Mouse (Mus musculus) heart, embryonic 10.5 days (tissue): ENCODE measurements around the gene Eef2. TPM values are rescaled to one million over a fixed set of nuclear protein-coding genes. Genes with fewer than 3 reads are reported as not detected.
"Not testable (repeated sequence)": the region's sequence is repeated elsewhere in the genome, so short reads cannot be mapped to it uniquely, and the experiment has no call there.

Source experiments
- DNase-seq: peaks from one replicate; pipeline ENCODE4 v3.0.0-alpha.2; 2017; ENCODE audit warnings: low spot score
- H3K27ac ChIP-seq: fragments of 300-500 bp; sonication (generic); 2 replicates; pipeline ENCODE4 v1.5.1; 2016; ENCODE audit warnings: mild to moderate bottlenecking
- H3K27me3 ChIP-seq: fragments of 300-500 bp; sonication (generic); 2 replicates; pipeline ENCODE4 v1.6.1; 2016; ENCODE audit warnings: mild to moderate bottlenecking; ENCODE audit not compliant: poor library complexity, insufficient read depth, severe bottlenecking
- H3K36me3 ChIP-seq: fragments of 300-500 bp; sonication (generic); 2 replicates; pipeline ENCODE4 v1.6.1; 2016; ENCODE audit warnings: mild to moderate bottlenecking, moderate library complexity
- H3K4me1 ChIP-seq: fragments of 300-500 bp; sonication (generic); 2 replicates; pipeline ENCODE4 v1.6.1; 2016; ENCODE audit warnings: mild to moderate bottlenecking
- H3K4me3 ChIP-seq: fragments of 300-500 bp; sonication (generic); 2 replicates; pipeline ENCODE4 v1.5.1; 2016; ENCODE audit warnings: mild to moderate bottlenecking, moderate library complexity
- H3K9me3 ChIP-seq: fragments of 300-500 bp; sonication (generic); 2 replicates; pipeline ENCODE4 v1.6.1; 2016; ENCODE audit warnings: mild to moderate bottlenecking, moderate library complexity
- WGBS: fragments of 180-500 bp; shearing (Covaris S2); methylation state at CpG from one replicate; pipeline ENCODE4 v1.1.7; 2016; 5-methylcytosine and 5-hydroxymethylcytosine counted together
- polyA plus RNA-seq: library from polyadenylated mRNA; unstranded; fragments of >200 nt; fragmentation: Nextera tagmentation; extraction: Ambion mirVana; gene quantifications from 2 replicates; pipeline ENCODE4 v1.2.1, GENCODE M21; 2016

The Eef2 gene
- polyA plus RNA-seq, 1 experiment from 2014 or later = 460 TPM

DNA sequence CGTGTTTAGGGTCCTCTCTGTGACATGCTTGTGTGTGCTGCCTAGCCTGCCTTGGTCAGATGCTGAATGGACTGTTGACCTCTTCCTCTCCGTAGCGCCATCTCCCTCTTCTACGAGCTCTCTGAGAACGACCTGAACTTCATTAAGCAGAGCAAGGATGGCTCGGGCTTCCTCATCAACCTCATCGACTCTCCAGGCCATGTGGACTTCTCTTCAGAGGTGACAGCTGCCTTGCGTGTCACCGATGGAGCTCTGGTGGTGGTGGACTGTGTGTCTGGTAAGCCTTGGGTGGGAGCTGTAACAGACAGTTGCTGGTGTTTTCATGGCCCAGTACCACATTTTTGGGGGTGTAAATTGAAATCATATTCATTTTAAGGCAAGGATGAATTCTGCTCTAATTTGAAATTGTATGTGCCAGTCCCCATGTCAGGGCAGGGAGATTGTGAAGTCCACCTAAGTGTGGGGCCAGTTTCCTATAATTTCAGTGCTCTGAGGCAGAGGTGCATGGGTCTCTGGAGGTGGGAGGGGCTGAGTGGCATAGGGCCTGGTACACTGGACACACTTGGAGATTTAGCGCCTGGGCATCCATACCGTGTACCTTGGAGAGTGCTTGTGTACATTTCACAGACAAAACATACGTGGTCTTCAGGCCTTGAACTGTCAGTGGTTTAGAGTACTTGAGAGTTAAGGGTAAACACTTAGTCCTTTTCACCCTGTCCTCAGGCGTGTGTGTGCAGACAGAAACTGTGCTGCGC, 1.7 kb downstream of the Eef2 start:
- H3K4me3 ChIP-seq = peak overlapping the region; percentile 99
- H3K4me1 ChIP-seq = peaks cover 72% of the 10 kb centered on the region
- WGBS = 70% methylated on average over 14 of the region's 14 CpGs
- H3K27me3 ChIP-seq = no peaks in the 10 kb centered on the region
- no peaks in the 10 kb centered on the region for H3K9me3 ChIP-seq
- H3K27ac ChIP-seq = peak overlapping the region; percentile 99
- DNase-seq = no peak
- H3K36me3 ChIP-seq = peaks cover 58% of the 10 kb centered on the region

DNA sequence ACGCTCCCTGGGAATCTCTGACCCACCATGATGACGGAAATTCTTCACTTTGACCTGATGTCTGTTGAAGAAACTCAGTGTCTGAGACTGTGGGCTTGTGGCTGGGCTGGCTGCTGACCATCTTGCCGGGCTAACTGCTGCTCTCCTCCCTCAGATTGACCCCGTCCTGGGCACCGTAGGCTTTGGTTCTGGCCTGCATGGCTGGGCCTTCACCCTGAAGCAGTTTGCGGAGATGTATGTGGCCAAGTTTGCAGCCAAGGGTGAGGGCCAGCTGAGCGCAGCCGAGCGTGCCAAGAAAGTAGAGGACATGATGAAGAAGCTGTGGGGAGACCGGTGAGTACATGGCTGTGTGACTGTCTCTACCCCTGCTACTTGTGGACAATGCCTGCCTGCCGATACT, 2.5 kb downstream of the Eef2 start:
- WGBS = 92% methylated on average over 11 of the region's 11 CpGs
- no peaks in the 10 kb centered on the region for H3K27me3 ChIP-seq
- no peaks in the 10 kb centered on the region for H3K9me3 ChIP-seq
- H3K27ac ChIP-seq = 0 out of 2 replicates have a peak overlapping the region, but pooled peaks have one; percentile 1
- DNase-seq = no peak
- peaks cover 59% of the 10 kb centered on the region for H3K36me3 ChIP-seq
- peaks cover 69% of the 10 kb centered on the region for H3K4me1 ChIP-seq
- H3K4me3 ChIP-seq = no peak overlapping the region

DNA sequence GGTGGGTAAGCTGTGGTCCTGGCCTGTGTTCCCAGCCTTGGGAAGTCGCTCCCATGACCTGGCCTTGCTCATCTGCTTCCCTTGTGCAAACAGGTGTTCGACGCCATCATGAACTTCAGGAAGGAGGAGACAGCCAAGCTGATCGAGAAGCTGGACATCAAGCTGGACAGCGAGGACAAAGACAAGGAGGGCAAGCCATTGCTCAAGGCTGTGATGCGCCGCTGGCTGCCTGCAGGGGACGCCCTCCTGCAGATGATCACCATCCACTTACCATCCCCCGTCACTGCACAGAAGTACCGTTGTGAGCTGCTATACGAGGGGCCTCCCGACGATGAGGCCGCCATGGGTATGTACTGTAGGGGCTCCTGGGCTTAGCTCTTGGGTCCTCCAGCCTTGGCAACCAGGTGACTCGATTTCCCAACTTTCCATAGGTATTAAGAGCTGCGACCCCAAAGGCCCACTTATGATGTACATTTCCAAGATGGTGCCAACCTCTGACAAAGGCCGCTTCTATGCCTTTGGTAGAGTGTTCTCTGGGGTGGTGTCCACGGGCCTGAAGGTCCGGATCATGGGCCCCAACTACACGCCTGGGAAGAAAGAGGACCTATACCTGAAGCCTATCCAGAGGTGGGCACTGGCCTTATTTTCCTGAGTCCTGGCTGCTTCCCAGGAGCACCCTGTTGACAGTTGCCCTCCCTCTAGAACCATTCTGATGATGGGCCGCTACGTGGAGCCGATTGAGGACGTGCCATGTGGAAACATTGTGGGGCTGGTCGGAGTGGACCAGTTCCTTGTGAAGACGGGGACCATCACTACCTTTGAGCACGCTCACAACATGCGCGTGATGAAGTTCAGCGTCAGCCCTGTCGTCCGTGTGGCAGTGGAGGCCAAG, 3.3 kb downstream of the Eef2 start:
- Histone ChIP-seq H3K4me3 (no peak overlapping the region), H3K9me3 (no peaks in the 10 kb centered on the region), H3K36me3 (peaks cover 66% of the 10 kb centered on the region), H3K27me3 (no peaks in the 10 kb centered on the region), H3K27ac (0 out of 2 replicates have a peak overlapping the region, but pooled peaks have one; percentile 1), H3K4me1 (peaks cover 71% of the 10 kb centered on the region)
- 92% methylated on average over 32 of the region's 32 CpGs for WGBS
- DNase-seq = no peak

DNA sequence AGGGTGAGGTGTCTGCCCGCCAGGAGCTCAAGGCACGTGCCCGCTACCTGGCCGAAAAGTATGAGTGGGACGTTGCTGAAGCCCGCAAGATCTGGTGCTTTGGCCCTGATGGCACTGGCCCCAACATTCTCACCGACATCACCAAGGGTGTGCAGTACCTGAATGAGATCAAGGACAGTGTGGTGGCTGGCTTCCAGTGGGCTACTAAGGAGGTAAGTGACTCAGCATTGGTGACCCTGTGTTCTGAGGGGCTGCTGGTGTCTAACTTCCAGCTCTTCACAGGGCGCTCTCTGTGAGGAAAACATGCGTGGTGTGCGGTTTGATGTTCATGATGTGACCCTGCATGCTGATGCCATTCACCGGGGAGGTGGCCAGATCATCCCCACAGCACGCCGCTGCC, 4.5 kb downstream of the Eef2 start:
- WGBS = 91% methylated on average over 13 of the region's 13 CpGs
- DNase-seq = no peak
- Histone ChIP-seq H3K27ac (no peak overlapping the region), H3K27me3 (no peaks in the 10 kb centered on the region), H3K36me3 (peaks cover 78% of the 10 kb centered on the region), H3K9me3 (no peaks in the 10 kb centered on the region), H3K4me1 (peaks cover 67% of the 10 kb centered on the region), H3K4me3 (no peak overlapping the region)

DNA sequence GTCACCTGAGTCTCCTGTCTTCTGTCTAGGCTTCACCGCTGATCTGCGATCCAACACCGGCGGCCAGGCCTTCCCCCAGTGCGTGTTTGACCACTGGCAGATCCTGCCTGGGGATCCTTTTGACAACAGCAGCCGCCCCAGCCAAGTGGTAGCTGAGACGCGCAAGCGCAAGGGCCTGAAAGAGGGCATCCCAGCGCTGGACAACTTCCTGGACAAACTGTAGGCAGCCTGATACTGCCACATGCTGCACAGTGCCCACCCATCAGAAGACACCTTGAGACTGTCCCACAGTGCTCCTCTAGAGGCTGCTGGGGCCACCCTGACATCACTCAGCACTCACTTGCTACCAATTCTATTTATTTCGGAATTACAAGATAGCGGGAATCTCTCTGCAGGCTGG, 5.4 kb downstream of the Eef2 start:
- not testable (repeated sequence) for H3K27me3 ChIP-seq, H3K9me3 ChIP-seq, DNase-seq, H3K27ac ChIP-seq, H3K4me3 ChIP-seq
- Histone ChIP-seq H3K36me3 (peaks cover 84% of the 10 kb centered on the region), H3K4me1 (peaks cover 66% of the 10 kb centered on the region)
- WGBS = 72% methylated on average over 12 of the region's 12 CpGs

DNA sequence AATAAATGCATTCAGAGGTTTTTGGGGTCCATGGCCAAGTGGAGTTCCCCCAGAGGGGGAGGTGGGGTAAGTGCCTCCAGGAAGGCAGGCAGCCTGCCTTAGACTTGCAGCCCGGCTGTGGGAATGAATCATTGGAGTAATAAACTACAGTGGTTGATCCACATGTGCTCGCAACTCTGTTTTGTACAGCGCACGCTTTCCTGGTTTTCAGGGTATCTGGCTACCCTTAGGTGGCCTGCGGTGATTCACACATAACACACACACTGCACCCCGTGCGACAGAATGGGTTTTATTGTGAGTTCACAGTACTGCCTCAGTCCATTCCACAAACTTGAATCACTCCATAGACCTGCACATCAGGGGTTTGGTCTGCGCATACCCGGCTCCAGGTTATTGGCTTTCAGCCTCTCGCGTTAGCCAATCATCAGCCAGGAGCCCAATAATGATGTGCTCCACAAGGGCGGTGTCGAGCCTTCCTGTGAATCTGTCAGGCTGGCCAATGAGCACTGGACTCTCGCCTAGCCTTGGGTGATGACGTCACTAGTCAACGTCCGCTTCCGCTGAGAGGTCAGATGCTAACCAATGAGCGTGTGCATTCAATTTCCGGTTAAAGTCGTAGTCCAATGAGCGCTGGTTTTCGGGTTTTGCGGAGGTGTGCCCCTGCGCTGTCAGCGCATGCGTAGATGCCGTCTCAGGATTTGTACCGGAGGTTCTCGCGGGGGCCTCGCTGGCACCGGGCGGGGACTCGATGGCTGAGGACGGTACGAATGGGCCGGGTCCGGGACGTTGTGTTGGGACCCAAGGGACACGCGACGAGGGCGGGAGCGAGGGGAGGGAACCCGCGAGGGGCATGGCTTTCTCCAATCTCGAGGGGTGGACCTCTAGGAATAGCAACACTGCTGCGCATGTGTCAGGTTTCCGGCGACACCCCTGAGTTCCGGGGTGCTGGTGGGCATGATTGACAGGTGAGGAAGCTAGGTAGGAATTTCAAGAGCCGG, 6.2 kb downstream of the Eef2 start, which contains the start of gene Dapk3:
Gene Dapk3, plus strand, starts transcription at position 670 of the 998 bp plus-strand sequence.
- Histone ChIP-seq H3K4me3 (peak within 1 kb of the TSS; percentile 67), H3K27ac (peak within 1 kb of the TSS; percentile 92), H3K36me3 (peaks cover 84% of the 10 kb centered on the region), H3K27me3 (no peaks in the 10 kb centered on the region), H3K9me3 (no peaks in the 10 kb centered on the region), H3K4me1 (peaks cover 63% of the 10 kb centered on the region)
- peak; percentile 100 for DNase-seq
- 5% methylated on average over 53 of the region's 53 CpGs for WGBS

DNA sequence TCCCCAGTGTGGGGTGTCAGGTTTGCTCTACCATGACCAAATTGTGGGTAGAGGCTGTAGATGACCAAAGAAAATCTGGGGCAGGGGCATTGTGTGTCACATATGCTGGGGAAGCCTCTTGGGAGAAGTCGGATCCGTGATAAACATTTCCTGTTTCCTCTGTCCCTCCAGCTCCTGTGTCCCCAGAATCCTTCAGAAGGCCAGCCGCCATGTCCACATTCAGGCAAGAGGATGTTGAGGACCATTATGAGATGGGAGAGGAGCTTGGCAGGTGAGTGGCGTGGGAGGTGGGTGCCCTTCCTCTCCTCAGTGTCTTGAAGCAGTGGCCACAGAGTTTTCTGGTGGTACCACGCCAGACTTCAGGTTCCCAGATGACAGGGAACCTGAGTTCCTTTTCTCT, 7.4 kb downstream of the Eef2 start, which contains the start of gene 4930442H23Rik:
Gene 4930442H23Rik, minus strand, starts transcription at position 45 of the 400 bp plus-strand sequence.
- Histone ChIP-seq H3K27me3 (no peaks in the 10 kb centered on the region), H3K27ac (peak within 1 kb of the TSS; percentile 92), H3K9me3 (no peaks in the 10 kb centered on the region), H3K36me3 (peaks cover 82% of the 10 kb centered on the region), H3K4me1 (peaks cover 52% of the 10 kb centered on the region), H3K4me3 (peak within 1 kb of the TSS; percentile 67)
- DNase-seq = no peak
- 78% methylated on average over 5 of the region's 5 CpGs for WGBS

DNA sequence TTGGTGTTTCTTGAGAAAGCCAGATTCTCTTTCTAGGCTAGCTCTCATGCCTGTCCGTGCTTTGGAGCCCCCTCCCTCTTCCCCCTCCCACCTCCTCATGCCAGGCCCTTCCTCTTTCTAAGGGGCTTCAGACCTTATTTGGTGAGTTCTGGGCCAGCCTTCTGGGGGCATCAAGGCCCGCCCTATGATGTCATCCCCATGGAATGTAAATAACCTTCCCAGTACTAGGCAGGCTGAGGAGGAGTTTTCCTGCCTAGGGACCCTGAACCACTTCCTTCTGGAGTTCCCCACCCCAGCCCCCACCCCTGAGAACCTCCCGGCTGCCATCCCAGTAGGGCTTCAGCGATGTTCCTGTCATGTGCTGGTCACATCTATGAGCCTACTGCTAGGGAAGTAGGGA, 8.3 kb downstream of the Eef2 start:
- Histone ChIP-seq H3K4me1 (peaks cover 48% of the 10 kb centered on the region), H3K27ac (peak overlapping the region; percentile 87), H3K4me3 (peak overlapping the region; percentile 24; the same call in 1 of the 2 replicates), H3K36me3 (peaks cover 79% of the 10 kb centered on the region), H3K27me3 (no peaks in the 10 kb centered on the region), H3K9me3 (no peaks in the 10 kb centered on the region)
- peak; percentile 92 for DNase-seq
- 16% methylated on average over 4 of the region's 4 CpGs for WGBS

GRCm38 (mm10) chr10:81187161-81187560, 10.7 kb downstream of the Eef2 start:
- H3K27me3 ChIP-seq = no peaks in the 10 kb centered on the region
- peaks cover 51% of the 10 kb centered on the region for H3K4me1 ChIP-seq
- 90% methylated on average over 9 of the region's 9 CpGs for WGBS
- H3K9me3 ChIP-seq = no peaks in the 10 kb centered on the region
- no peak overlapping the region for H3K27ac ChIP-seq
- H3K36me3 ChIP-seq = peaks cover 76% of the 10 kb centered on the region
- no peak overlapping the region for H3K4me3 ChIP-seq
- no peak for DNase-seq

- H3K36me3 ChIP-seq = peaks cover 62% of the 10 kb centered on the region
Observed at GRCm38 (mm10) chr10:81189821-81190220, 13.4 kb downstream of the Eef2 start.

GRCm38 (mm10) chr10:81190236-81190911, 13.9 kb downstream of the Eef2 start:
- WGBS = 69% methylated on average over 31 of the region's 31 CpGs
- Histone ChIP-seq H3K27me3 (peaks cover 14% of the 10 kb centered on the region), H3K27ac (peak overlapping the region; percentile 43), H3K4me3 (no peak overlapping the region), H3K36me3 (peaks cover 57% of the 10 kb centered on the region), H3K4me1 (peaks cover 51% of the 10 kb centered on the region), H3K9me3 (no peaks in the 10 kb centered on the region)
- no peak for DNase-seq

More at GRCm38 (mm10) chr10:81189821-81190220, 13.4 kb downstream of the Eef2 start:
- H3K4me1 ChIP-seq = peaks cover 56% of the 10 kb centered on the region
- WGBS = 83% methylated on average over 26 of the region's 26 CpGs
- H3K27me3 ChIP-seq = peaks cover 8% of the 10 kb centered on the region; the same call in 1 of the 2 replicates
- no peak overlapping the region for H3K4me3 ChIP-seq
- DNase-seq = no peak
- no peaks in the 10 kb centered on the region for H3K9me3 ChIP-seq
- H3K27ac ChIP-seq = no peak overlapping the region
